Mouse (Mus musculus) liver (tissue): ENCODE results near the gene Mapk1.

Experiments used
- DNase-seq: peaks from one replicate; pipeline ENCODE4 v3.0.0-alpha.2; 2020; ENCODE audit warnings: mixed read lengths

Mapk1 gene

DNA sequence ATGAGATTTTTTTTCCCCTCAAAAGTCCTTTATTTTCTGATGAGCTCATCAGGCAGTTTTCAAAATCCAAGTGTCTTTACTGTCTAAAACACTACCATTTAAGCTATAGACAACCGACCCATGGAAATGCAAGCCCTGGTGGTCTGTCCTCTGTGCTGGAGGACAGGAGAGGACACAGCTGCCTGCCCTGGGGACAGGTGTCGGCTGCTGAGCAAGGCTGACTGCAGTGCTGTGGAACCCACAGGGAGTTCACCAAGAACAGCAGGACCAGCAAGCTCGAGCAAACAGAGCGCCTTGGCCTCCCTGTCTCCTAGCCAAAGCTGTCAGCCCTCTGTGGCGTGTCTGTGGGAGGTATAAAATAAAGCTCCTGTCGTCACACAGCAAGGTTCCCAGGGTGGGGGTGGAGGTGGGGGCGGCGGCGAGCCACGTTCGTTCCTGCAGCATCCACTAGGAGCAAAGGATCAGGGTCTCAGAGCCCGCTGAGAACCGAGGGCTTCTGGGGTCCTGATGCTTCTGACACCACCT is 103.5 kb downstream of the Mapk1 start:
- no peak for DNase-seq

DNA sequence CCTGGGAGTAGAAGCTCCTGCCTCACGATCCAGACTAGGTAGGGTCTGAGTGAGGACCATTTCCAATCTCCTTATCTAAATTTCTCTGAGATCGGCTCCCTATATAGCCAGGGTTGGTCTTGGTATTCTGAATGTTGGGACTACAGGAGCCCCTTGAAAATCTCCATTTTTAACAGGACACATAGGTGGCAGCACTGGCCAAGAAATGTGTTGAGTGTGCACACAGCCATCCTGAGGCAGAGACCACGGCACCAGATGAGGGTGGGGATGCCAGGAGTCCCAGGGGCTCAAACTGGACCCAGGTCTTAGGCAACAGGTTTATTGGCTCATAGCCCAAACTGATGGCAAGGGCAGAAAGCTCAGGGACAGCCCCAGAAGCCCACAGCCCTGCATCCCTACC is 105.2 kb downstream of the Mapk1 start:
- no peak for DNase-seq

DNA sequence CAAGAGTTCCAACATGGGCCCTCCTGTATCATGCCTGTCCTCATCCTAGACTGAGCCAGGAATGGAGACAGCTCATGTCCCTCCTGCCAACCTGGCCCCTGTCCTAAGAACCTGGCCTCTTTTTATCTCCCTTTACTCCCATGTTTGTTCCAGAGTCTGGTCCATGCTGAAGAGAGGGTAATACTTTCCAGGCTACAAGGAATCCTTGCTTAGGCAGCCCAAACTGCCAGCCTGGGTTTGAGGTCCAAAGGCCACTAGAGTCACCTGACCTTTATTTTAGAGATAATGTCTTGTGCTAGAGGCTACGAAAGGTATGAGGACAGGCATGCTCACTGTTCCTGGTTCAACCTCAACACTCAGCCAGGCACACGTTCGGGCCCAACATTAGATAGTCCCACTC is 113.8 kb downstream of the Mapk1 start:
- DNase-seq, result no peak
